Mouse (Mus musculus): ENCODE data around the gene Gm49342.
"Not testable (repeated sequence)": the region's sequence is repeated elsewhere in the genome, so short reads cannot be mapped to it uniquely, and the experiment has no call there.

The Gm49342 gene

GRCm38 (mm10) chr14:50943932-50944667, at the start of gene Gm49342:
Gm49342 (plus strand) TSS chr14:50944517.
- DNase-seq = peak; percentile 88

GRCm38 (mm10) chr14:50895407-50895806, 48.9 kb upstream of the Gm49342 start:
- no peak for DNase-seq

GRCm38 (mm10) chr14:50895985-50896746, 48.2 kb upstream of the Gm49342 start:
- peak; percentile 47 for DNase-seq

GRCm38 (mm10) chr14:50896747-50897373, 47.5 kb upstream of the Gm49342 start:
- DNase-seq = peak; percentile 42

DNA sequence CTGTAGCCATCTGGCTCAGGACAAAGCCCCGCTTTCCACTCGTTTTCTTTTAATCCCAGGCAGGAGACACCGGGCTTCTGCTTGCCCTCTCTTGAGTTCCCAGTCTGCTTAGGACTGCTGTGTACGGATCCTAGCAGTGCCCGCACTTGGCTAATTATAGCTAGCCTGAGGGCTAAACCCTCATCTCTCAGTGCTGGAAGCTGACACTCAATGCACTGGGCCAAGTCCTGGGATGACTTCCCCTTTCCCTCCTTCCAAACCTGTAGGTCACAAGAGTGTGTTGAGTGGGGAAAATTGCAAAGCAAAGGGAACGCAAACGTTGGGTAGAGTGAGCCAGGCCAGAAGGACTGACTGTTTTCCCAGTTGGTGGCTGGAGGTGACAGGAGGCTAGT, 46.9 kb upstream of the Gm49342 start, which contains the start of gene Klhl33:
Gene Klhl33, minus strand, starts transcription at position 134 of the 392 bp plus-strand sequence.
- no peak for DNase-seq

- DNase-seq = not testable (repeated sequence)
Measured at GRCm38 (mm10) chr14:50897992-50898391, 46.3 kb upstream of the Gm49342 start.

DNA sequence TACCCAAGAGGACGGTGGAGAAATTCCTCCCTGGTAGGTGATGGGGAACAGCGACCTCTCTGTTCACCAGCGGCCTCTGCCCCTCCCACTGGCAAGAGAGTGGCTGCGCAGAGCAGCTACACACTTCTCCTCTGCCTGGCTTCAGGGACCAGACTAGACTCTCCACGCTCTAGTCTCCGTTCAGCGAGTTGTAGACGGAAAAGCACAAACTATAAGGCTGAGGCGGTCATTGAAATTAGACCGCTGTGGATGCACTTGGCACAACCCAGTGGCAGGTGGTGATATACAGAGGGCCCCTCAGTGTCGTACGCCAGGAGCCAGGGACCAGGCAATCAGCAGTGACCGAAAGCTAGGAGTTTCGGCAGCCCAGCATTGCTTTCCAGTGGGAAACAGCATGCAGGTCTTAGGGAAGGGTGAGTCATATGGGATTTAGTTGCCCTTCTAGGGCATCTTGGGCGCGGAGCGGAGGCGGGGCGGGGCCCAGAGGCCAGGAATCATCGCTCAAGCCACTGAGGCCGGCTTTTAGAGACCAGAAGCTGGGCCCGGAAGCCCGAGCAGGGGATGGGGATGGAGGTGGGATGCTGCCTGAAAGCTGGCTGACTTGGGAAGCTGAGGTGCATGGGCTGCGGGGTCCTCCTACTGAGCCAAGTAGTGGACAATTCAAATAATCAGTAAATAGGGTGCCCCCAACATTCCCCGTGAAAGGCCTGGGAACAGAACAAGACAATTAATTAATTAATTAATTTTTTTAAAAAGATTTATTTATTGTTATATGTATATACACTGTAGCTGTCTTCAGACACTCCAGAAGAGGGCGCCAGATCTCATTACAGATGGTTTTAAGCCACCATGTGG, 40.1 kb upstream of the Gm49342 start:
- DNase-seq = peak; percentile 31

- no peak for DNase-seq
Measured at GRCm38 (mm10) chr14:50904828-50905129, 39.5 kb upstream of the Gm49342 start.

DNA sequence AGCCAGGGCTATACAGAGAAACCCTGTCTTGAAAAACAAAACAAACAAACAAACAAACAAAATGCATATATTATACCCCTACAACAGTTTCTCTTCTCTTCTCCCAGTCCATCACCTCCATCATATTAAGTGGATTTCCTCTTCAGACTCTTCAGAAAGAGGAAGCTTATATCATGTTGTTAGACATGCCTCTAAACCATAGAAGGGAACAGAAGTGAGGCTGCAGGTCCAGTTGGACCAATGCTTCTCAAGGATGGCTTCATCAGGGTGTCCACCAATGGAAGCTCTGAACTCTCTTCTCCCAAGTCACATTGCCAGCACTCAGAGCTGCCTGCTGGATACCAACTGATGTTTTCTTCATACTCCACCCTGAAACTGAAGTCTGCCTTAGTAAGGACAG, 39.0 kb upstream of the Gm49342 start:
- not testable (repeated sequence) for DNase-seq

DNA sequence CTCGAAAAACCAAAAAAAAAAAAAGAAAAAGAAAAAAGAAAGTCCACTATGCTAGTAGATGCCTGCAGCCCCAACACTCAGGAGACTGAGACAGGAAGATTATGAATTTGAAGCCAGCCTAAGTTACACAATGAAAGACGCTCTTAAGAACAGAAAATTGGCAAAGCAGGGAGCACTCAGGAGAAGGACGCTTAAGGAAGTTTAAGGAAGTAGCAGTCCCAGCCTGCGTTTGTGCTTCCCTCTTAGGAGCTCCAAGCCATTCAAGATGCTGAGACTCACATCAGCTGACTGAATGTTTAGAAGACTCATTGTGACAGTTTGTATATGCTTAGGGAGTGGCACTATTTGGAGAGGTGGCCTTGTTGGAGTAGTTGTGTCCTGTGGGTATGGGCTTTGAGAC, 36.2 kb upstream of the Gm49342 start:
- DNase-seq = no peak

DNA sequence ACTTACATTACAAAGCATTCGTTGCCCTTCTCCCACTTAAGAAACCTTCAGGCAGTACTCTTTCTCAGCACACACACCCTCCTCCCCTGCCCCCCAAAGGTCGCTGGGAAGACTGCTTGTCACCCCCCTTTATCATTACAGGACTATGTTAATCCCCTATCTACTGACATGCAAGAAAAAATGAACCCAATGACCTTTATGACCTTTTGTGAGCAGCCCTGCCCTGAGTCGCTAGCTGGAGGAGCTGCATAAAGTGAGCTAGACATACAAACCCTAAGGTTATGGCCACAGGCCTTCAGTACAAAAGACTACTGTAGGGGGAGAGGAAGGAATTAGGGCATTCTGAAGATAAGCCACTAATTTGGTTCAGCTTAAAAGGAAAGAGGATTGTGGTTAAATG, 33.0 kb upstream of the Gm49342 start:
- no peak for DNase-seq

DNA sequence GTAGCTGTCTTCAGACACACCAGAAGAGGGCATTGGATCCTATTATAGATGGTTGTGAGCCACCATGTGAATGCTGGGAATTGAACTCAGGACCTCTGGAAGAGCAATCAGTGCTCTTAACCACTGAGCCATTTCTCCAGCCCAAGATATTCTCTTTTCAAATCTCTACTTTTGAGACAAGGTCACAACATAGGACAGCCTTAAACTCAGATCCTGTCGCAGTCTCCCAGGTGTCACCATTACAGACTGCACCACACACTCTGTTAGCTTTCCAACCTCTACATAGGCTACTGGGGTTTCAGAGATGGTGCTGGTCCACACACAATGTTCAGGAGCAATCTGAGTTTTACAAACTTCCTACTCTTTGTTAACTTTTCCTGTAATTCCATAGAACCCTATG, 20.9 kb upstream of the Gm49342 start:
- not testable (repeated sequence) for DNase-seq

DNA sequence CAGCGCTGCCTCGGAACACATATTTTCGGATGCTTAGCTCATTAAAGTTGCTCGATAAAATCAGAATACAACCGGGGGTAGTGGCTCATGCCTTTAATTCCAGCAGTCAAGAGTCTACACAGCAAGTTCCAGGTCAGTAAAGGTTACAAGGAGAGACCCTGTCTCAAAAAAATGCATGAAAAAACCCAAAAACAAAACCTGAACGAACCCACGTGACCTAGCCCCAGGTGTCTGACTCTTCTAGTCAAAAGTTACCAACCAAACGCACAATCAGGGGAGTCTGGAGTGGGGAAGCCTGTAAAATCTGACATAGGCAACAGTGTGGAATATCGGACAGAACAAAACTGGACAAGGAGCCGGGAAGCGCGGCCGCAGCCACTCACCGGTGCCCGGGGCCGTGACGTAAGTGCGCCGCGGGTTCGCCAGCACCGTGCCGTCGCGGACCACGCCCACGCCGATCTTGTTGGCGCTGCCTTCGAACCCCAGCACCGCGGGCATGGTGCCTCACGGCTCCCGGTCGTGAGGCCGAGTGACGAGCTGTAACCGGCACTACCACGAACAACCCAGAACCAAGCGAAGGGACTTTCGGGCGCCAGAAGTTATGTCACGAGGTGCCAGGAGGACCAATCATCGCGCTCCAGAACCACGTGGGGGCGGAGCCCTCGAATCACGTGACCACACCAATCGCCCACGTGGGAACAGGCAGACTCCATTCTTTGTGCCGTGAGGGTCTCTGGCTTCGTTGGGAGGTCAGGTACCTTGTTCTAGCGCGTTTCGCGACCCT, 19.8 kb upstream of the Gm49342 start, which contains the start of the genes Osgep and Apex1:
Gene Osgep, minus strand, starts transcription at position 613 of the 784 bp plus-strand sequence.
Gene Apex1, plus strand, starts transcription at position 688 of the 784 bp plus-strand sequence.
- DNase-seq = peak; percentile 97

- DNase-seq = no peak
Measured at GRCm38 (mm10) chr14:50925111-50925920, 19.0 kb upstream of the Gm49342 start.

DNA sequence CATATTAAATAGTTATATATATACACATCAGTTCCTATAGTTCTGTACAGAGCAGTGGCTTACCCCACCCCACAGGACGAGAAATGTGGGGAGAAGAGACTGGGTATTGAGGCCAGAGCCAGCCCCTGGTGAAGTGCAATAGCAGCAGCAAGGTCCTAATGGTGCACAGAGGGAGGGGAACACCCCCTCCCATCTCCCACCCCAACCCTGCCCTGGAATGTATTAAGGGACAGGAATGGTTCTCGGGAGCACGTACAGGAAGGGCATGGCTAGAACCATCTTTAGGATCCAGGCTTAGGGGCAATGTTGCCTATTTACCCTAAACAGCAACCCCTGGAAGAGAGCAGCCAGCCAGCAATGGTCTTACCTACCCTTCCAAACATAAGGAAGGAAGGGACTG, 17.0 kb upstream of the Gm49342 start:
- DNase-seq = no peak

DNA sequence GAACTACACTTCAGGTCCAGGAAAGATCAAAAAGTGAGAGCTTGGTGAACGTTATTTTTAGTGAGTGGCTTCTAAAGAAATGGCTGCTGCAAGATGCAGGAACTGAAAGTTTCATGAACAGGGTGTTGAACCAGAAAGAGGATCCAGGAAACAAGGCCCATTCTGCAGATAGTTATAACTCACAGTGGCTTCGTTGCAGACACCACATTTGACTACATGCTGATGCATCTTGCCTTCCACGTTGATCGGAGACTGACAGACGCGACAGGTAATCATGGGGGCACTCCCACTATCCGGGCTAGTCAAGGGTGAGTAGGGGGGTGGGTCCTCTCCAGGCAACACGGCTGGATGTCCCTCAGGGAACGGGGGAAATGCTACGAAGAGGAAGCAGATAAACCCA, 14.4 kb upstream of the Gm49342 start:
- no peak for DNase-seq

DNA sequence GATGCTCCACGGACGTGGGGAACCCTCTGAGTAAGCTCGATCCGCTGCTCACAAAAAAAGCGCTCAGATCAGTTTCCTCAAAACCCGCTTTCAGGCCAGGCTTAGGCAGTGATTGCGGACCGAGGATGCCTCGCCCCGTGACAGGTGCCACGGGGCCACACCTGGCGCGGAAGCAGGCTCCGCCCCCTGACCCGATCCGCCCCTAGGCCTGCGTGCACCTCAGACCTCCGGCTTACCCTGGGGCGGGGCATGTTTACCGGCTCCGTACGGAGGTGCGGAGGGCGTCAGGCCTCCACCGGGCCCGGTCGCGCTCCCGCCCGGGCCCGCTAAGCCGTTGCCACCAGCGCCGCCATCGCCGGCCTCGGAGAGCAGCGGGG, 14.0 kb upstream of the Gm49342 start:
- DNase-seq = peak; percentile 55

GRCm38 (mm10) chr14:50930754-50931492, 13.4 kb upstream of the Gm49342 start, which contains the start of the genes Pip4p1 and Pnp:
Pip4p1 (minus strand) TSS chr14:50930856.
Pnp (plus strand) TSS chr14:50931082.
- DNase-seq = peak; percentile 99

DNA sequence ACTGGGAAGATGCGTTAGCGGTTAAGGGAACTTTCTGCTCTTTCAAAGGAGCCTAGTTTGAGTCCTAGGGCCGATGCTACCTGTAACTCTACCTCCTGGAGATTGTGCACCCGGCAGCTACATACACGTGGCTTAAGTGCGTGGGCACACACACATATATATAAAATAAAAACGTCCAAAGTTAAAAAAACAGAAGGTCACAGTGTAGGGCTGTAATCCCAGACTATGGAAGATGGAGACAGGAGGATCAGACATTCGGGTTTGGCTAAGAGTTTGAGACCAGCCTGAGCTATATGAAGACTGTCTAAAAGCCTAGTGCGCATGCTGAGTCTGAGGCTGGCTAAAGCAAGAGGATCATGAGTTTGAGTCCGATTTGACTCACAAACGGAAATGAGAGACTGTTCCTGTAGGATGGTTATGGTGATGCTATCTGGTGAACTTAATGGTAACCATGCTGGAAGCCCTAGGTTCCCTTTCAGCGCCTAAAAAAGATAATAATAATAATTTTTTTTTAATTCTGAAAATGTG, 12.8 kb upstream of the Gm49342 start:
- DNase-seq = no peak

GRCm38 (mm10) chr14:50936649-50937048, 7.7 kb upstream of the Gm49342 start:
- no peak for DNase-seq

Data from right cerebral cortex, adult 18-20 months (tissue).